ENCODE assay signal across 35 mouse cellular contexts in the genomic region with DNA sequence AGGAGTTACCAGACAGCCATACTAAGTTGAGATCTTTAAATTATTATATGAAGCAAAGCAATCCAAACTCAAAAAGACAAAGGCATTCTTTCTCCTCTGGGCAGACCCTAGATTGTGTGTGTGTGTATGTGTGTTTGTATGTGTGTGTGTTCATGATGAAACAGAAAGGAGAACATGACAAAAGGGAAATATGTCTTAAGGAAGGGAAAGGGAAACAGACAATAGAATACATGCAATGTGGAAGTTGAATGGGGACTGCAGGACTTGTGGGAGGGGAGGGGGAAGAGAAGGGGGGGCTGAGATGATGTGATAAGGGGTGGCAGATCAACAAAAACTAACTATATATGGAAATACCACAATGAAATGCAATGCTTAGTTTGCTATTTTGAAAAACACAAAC.
"Had no signal": no experiment of that assay in that cellular context is flagged by ENCODE, and none has a peak within 500 bp of the region (broad histone marks: within the 10 kb centered on the region; RNA-seq: fewer than 3 reads in every experiment).

No protein-coding gene starts in this region.

- H3K9ac ChIP-seq: heart, embryonic 12.5 days; heart, embryonic 13.5 days; heart, embryonic 15.5 days; hindbrain, embryonic 12.5 days; hindbrain, embryonic 13.5 days; hindbrain, embryonic 14.5 days; hindbrain, embryonic 15.5 days; intestine, embryonic 15.5 days; kidney, embryonic 15.5 days had no signal

- DNase-seq: heart, postnatal 10 days; heart, postnatal 14 days; heart, postnatal 36 days; heart, postnatal 4 days; kidney, adult 11 months; kidney, adult 18-20 months; kidney, adult 2 months; kidney, adult 8-10 months; kidney, adult 9 months; kidney, postnatal 10 days; kidney, postnatal 14 days; kidney, postnatal 25 days; kidney, postnatal 36 days; kidney, postnatal 4 days; layer of hippocampus, adult 9-11 months; layer of hippocampus, postnatal 36 days had no signal

- H3K9me3 ChIP-seq: heart, embryonic 10.5 days; heart, embryonic 15.5 days; hindbrain, embryonic 13.5 days; hindbrain, embryonic 15.5 days; intestine, embryonic 15.5 days; kidney, embryonic 15.5 days had no signal

- H3K4me1 ChIP-seq: heart, embryonic 10.5 days; heart, embryonic 12.5 days; heart, embryonic 13.5 days; hindbrain, embryonic 12.5 days; hindbrain, embryonic 13.5 days; hindbrain, embryonic 15.5 days; intestine, embryonic 15.5 days; kidney, embryonic 15.5 days had no signal

- H3K36me3 ChIP-seq: heart, embryonic 10.5 days; heart, embryonic 12.5 days; heart, embryonic 13.5 days; heart, embryonic 15.5 days; hindbrain, embryonic 10.5 days; hindbrain, embryonic 12.5 days; hindbrain, embryonic 13.5 days; hindbrain, embryonic 15.5 days; intestine, embryonic 15.5 days; kidney, embryonic 15.5 days had no signal

- H3K27me3 ChIP-seq: heart, embryonic 12.5 days; heart, embryonic 13.5 days; heart, embryonic 15.5 days; hindbrain, embryonic 15.5 days; intestine, embryonic 15.5 days; kidney, embryonic 15.5 days had no signal

- H3K4me3 ChIP-seq: heart, embryonic 10.5 days; heart, embryonic 12.5 days; heart, embryonic 13.5 days; heart, embryonic 15.5 days; hindbrain, embryonic 10.5 days; hindbrain, embryonic 12.5 days; hindbrain, embryonic 13.5 days; hindbrain, embryonic 15.5 days; intestine, embryonic 15.5 days; kidney, embryonic 15.5 days; layer of hippocampus, adult 2 months had no signal

- H3K4me2 ChIP-seq: heart, embryonic 11.5 days; heart, embryonic 12.5 days; heart, embryonic 13.5 days; heart, embryonic 15.5 days; hindbrain, embryonic 12.5 days; hindbrain, embryonic 13.5 days; hindbrain, embryonic 14.5 days; hindbrain, embryonic 15.5 days; intestine, embryonic 15.5 days; kidney, embryonic 15.5 days had no signal

- H3K27ac ChIP-seq: heart, embryonic 10.5 days; heart, embryonic 13.5 days; heart, embryonic 15.5 days; hindbrain, embryonic 10.5 days; hindbrain, embryonic 12.5 days; hindbrain, embryonic 13.5 days; hindbrain, embryonic 14.5 days; hindbrain, embryonic 15.5 days; hindbrain, postnatal 0 days; intestine, embryonic 15.5 days; kidney, embryonic 15.5 days; kidney, postnatal 0 days; layer of hippocampus, adult 2 months had no signal

- ATAC-seq: hindbrain, embryonic 16.5 days; hindbrain, postnatal 0 days; inflammation-experienced regulatory T-cells, adult 6 months; intestine, embryonic 15.5 days; intestine, embryonic 16.5 days; intestine, postnatal 0 days had no signal
